Mouse (Mus musculus) CH12.LX (cell line): ENCODE data around the gene Cdh24. TPM values are rescaled to one million over a fixed set of nuclear protein-coding genes. Genes with fewer than 3 reads are reported as not detected.

Experiments
- DNase-seq: peaks from one replicate; pipeline ENCODE4 v3.0.0-alpha.2; 2013; ENCODE audit errors: extremely low read depth
- H3K27ac ChIP-seq: 2 replicates; pipeline ENCODE4 v1.5.1; 2012; ENCODE audit warnings: low read depth, mild to moderate bottlenecking, control low read depth, moderate library complexity; ENCODE audit not compliant: insufficient read depth
- H3K27me3 ChIP-seq: replicated peaks from 2 replicates; pipeline ENCODE3; 2012; ENCODE audit warnings: inconsistent platforms
- H3K36me3 ChIP-seq, 2 experiments: replicated peaks in 1 of 2; 2 replicates each; pipeline versions ENCODE3 to v1.6.1; 2012; ENCODE audit warnings: inconsistent platforms in 1 of 2, low read length in 1 of 2, mild to moderate bottlenecking in 1 of 2, mixed read lengths in 1 of 2, moderate library complexity in 1 of 2; ENCODE audit not compliant: control insufficient read depth in 1 of 2, insufficient read depth in 1 of 2
- H3K4me1 ChIP-seq, 2 experiments: 2 replicates each; pipeline ENCODE4 v1.6.1; 2012; ENCODE audit warnings: inconsistent platforms in 1 of 2, moderate library complexity in 1 of 2; ENCODE audit not compliant: insufficient read depth in 2 of 2, control insufficient read depth in 1 of 2
- H3K4me2 ChIP-seq: 2 replicates; pipeline ENCODE4 v1.6.1; 2012; ENCODE audit warnings: low read depth, mild to moderate bottlenecking, control low read depth; ENCODE audit not compliant: poor library complexity, insufficient read depth, severe bottlenecking
- H3K4me3 ChIP-seq, 3 experiments: fragments of 150-350 bp in 1 of 3; sonication (generic) in 1 of 3; replicated peaks in 1 of 3; 2 replicates each; pipeline versions ENCODE3 to v1.5.1; 2011 to 2012; ENCODE audit warnings: low read depth in 2 of 3, low read length in 2 of 3, mild to moderate bottlenecking in 2 of 3, moderate library complexity in 2 of 3, control low read depth in 1 of 3, improper control_type of control experiment in 1 of 3, inconsistent platforms in 1 of 3, mixed read lengths in 1 of 3; ENCODE audit not compliant: poor library complexity in 1 of 3
- H3K79me2 ChIP-seq: replicated peaks from 2 replicates; pipeline ENCODE4 v1.6.1; 2012; ENCODE audit warnings: mild to moderate bottlenecking, moderate library complexity; ENCODE audit not compliant: control insufficient read depth, poor library complexity, insufficient read depth, severe bottlenecking; ENCODE audit errors: extremely low read depth
- H3K9ac ChIP-seq: 2 replicates; pipeline ENCODE4 v1.6.1; 2012; ENCODE audit warnings: low read depth, mild to moderate bottlenecking, control low read depth, moderate library complexity; ENCODE audit not compliant: insufficient read depth
- H3K9me3 ChIP-seq: replicated peaks from 2 replicates; pipeline ENCODE3; 2012; ENCODE audit warnings: low read length, inconsistent platforms, mixed read lengths
- CTCF ChIP-seq, 2 experiments: IDR thresholded peaks in 1 of 2; conservative IDR thresholded peaks in 1 of 2; 2 replicates each; pipeline ENCODE4 v1.5.1; 2011 to 2012; ENCODE audit warnings: low read depth in 2 of 2, low read length in 2 of 2, improper control_type of control experiment in 1 of 2, inconsistent platforms in 1 of 2, mild to moderate bottlenecking in 1 of 2, moderate library complexity in 1 of 2
- E2F4 ChIP-seq: IDR thresholded peaks from 2 replicates; pipeline ENCODE4 v1.6.1; 2011; ENCODE audit warnings: low read depth, low read length, improper control_type of control experiment; ENCODE audit not compliant: insufficient replicate concordance
- ETS1 ChIP-seq: conservative IDR thresholded peaks from 2 replicates; pipeline ENCODE4 v1.6.1; 2012; ENCODE audit warnings: low read depth, mild to moderate bottlenecking, inconsistent platforms, low read length, improper control_type of control experiment, moderate library complexity
- GABPA ChIP-seq: IDR thresholded peaks from 2 replicates; pipeline ENCODE4 v1.6.1; 2012; ENCODE audit warnings: low read depth, low read length, improper control_type of control experiment, inconsistent platforms; ENCODE audit not compliant: insufficient replicate concordance
- IRF4 ChIP-seq: IDR thresholded peaks from 2 replicates; pipeline ENCODE4 v1.6.1; 2014; ENCODE audit warnings: low read depth, mild to moderate bottlenecking, inconsistent platforms, low read length, improper control_type of control experiment
- MAX ChIP-seq: IDR thresholded peaks from 2 replicates; pipeline ENCODE4 v1.6.1; 2011; ENCODE audit warnings: low read length, improper control_type of control experiment
- MEF2A ChIP-seq: IDR thresholded peaks from 2 replicates; pipeline ENCODE4 v1.6.1; 2014; ENCODE audit warnings: low read depth, mild to moderate bottlenecking, inconsistent platforms, low read length, improper control_type of control experiment, borderline replicate concordance
- MXI1 ChIP-seq: IDR thresholded peaks from 2 replicates; pipeline ENCODE4 v1.6.1; 2011; ENCODE audit warnings: mild to moderate bottlenecking, low read depth, low read length, improper control_type of control experiment
- NELFE ChIP-seq: IDR thresholded peaks from 2 replicates; pipeline ENCODE4 v1.6.1; 2011; ENCODE audit warnings: low read depth, low read length, improper control_type of control experiment
- RCOR1 ChIP-seq: conservative IDR thresholded peaks from 2 replicates; pipeline ENCODE4 v1.6.1; 2012; ENCODE audit warnings: low read depth, mild to moderate bottlenecking, inconsistent platforms, low read length, improper control_type of control experiment
- ZMIZ1 ChIP-seq: IDR thresholded peaks from 2 replicates; pipeline ENCODE4 v1.6.1; 2012; ENCODE audit warnings: low read depth, mild to moderate bottlenecking, inconsistent platforms, low read length, improper control_type of control experiment
- ZNF384 ChIP-seq: IDR thresholded peaks from 2 replicates; pipeline ENCODE4 v1.6.1; 2012; ENCODE audit warnings: low read depth, low read length, improper control_type of control experiment, inconsistent platforms
- dilution Hi-C: fragments of 300-500 bp; cut with MboI; formaldehyde crosslinking; loops from 2 replicates; pipeline ENCODE4 v1.14.3; 2020; ENCODE audit warnings: low sequenced_read_pairs; ENCODE audit not compliant: extremely low pct_unique_long_range_greater_than_20kb, extremely low pct_ligation_motif_present
- in situ Hi-C: fragments of 300-500 bp; cut with MboI; formaldehyde crosslinking; loops from 3 replicates; pipeline ENCODE4 v1.14.3; 2019; ENCODE audit warnings: low sequenced_read_pairs, low pct_ligation_motif_present, low pct_unique_long_range_greater_than_20kb, mixed read lengths
- polyA plus RNA-seq: library from polyadenylated mRNA; unstranded; fragments of >175 nt; gene quantifications from 2 replicates; pipeline ENCODE4 v1.2.1, GENCODE M21; 2012; ENCODE audit warnings: low read depth; ENCODE audit not compliant: insufficient read length
- total RNA-seq, 2 experiments: library from RNA; depleted of rRNA; stranded (reverse); fragments of 300-350 nt in 1 of 2; fragments of >200 nt in 1 of 2; gene quantifications; 2 replicates each; pipeline ENCODE4 v1.2.3; 2012 to 2014

Cdh24 gene
- total and polyA plus RNA-seq, 3 experiments: 1.0 to 4.9 (median 1.6) TPM

DNA sequence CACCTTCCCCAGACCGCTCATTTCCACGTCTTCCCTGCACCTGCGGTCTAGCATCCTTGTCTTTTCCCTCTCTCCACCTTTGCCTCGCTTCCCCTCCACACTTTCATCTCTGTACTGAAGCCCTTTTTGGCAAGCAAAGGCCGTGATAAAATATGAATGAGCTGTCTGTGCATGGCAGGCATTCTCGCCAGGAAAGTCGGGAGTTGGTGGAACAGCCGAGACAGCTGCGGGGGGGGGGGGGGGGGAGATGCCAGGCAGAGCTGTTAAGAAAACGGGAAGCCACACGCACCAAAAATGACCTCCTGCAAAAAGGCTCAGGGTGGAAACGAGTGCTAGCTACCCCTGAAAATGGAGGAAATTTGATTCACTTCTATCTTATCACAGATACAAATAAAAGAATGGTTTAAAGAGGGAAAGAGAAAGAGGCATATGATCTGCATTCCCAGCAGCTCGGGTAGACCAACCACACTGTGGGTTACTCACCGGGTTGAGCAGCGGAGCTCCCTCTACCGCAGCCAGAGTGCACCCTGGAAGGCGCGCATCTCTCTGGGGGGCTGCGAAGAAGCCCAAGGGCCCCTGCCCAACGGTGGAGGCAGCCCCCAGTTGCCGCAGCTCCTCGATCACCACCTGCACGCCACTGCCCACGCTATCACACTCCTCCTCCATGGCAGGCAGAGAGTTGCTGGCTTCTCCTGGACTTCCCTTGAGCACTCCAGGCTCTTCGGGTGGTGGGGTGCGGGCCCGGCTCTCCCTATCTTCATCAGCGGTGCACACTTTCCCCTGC, 46.3 kb downstream of the Cdh24 start:
- H3K79me2 ChIP-seq: no peaks in the 10 kb centered on the region
- no peaks in the 10 kb centered on the region for H3K4me1 ChIP-seq
- TF ChIP-seq MAX: no peak
- no peak for TF ChIP-seq RCOR1
- TF ChIP-seq ZNF384: no peak
- H3K4me2 ChIP-seq: no peak overlapping the region
- peaks cover 0 to 14% of the 10 kb centered on the region in 2 experiments for H3K36me3 ChIP-seq
- in situ Hi-C loops (loop anchor here (5.0 kb wide), 1 partner anchor 42 kb away; no protein-coding TSS in a partner anchor), dilution Hi-C loops (no loop called here)
- no peak overlapping the region for H3K9ac ChIP-seq
- H3K27ac ChIP-seq: no peak overlapping the region
- DNase-seq: no peak
- no peaks in the 10 kb centered on the region for H3K27me3 ChIP-seq
- H3K9me3 ChIP-seq: peaks cover 6% of the 10 kb centered on the region
- no peak overlapping the region for H3K4me3 ChIP-seq

DNA sequence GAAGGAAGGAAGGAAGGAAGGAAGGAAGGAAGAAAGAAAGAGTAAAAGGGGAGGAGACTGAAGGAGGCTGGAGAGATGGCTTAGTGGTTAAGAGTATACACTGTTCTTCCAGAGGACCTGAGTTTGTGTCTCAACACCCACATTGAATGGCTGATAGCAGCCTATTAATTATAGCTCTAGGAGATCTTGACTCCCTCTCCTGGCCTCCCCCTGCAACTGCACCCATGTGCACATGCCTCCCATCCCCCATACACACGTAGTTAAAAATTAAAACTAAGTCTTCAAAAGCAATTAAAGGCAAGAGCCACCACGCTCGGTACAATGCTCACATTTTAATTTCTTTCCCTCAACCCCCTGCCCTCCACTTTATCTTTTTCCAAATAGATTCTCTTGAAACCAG, 47.1 kb downstream of the Cdh24 start:
- dilution Hi-C loops (no loop called here), in situ Hi-C loops (loop anchor here (5.0 kb wide), 1 partner anchor 43 kb away; no protein-coding TSS in a partner anchor)

DNA sequence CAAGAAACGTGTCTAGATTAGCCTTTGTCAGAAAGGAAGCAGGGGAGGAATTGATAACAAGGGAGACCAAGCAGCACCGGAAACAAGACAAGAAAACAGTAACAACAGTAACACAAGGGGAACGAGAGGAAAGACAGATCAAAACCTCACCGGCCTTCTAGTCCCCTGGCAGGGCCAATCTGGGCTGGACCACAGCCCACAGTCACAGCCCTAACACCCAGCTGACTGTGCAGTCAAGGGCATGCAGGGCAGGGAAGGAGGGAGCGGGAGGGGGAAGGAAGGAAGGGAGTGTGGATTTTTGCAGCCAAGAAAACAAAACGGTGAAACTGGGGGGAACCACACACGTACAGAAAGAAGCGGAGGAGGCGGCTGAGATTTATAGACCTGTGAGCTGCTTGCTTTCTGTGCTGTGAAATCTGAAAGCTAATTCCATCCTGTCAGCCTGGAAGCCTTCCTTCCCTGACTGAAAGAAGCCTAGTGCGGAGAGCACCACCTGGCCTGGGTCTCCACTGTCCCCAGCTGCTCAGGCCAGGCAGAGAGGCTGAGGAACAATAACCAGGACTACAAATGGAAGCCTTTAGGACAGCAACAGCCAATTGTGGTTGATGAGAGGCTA, 48.7 kb downstream of the Cdh24 start:
- Histone ChIP-seq H3K4me2 (no peak overlapping the region), H3K27ac (no peak overlapping the region), H3K9me3 (peaks cover 6% of the 10 kb centered on the region), H3K79me2 (no peaks in the 10 kb centered on the region), H3K4me1 (no peaks in the 10 kb centered on the region), H3K36me3 (peaks cover 0 to 14% of the 10 kb centered on the region in 2 experiments), H3K27me3 (no peaks in the 10 kb centered on the region), H3K9ac (no peak overlapping the region), H3K4me3 (no peak overlapping the region)
- no peak for DNase-seq
- dilution Hi-C loops (no loop called here), in situ Hi-C loops (loop anchor here (5.0 kb wide), 1 partner anchor 45 kb away; no protein-coding TSS in a partner anchor)
- no peak for TF ChIP-seq E2F4
- no peak for TF ChIP-seq ETS1
- no peak for TF ChIP-seq MEF2A
- TF ChIP-seq MXI1: no peak
- TF ChIP-seq ZMIZ1: no peak
- TF ChIP-seq IRF4: no peak
- TF ChIP-seq NELFE: no peak
- no peak for TF ChIP-seq GABPA

More for the DNA sequence above, 47.1 kb downstream of the Cdh24 start:
- Histone ChIP-seq H3K4me3 (no peak overlapping the region), H3K9ac (no peak overlapping the region), H3K9me3 (peaks cover 6% of the 10 kb centered on the region), H3K4me1 (no peaks in the 10 kb centered on the region), H3K27me3 (no peaks in the 10 kb centered on the region), H3K4me2 (no peak overlapping the region), H3K36me3 (peaks cover 0 to 14% of the 10 kb centered on the region in 2 experiments), H3K79me2 (no peaks in the 10 kb centered on the region), H3K27ac (no peak overlapping the region)
- DNase-seq: no peak
- peak; percentile 22 to 32; a peak in 2 of 4 replicates for TF ChIP-seq CTCF (conservative IDR thresholded peaks at IDR 0.05 in 1 of 2, IDR thresholded peaks at IDR 0.05 in 1 of 2; ENCODE audit: low read depth in 2 of 2, low read length in 2 of 2)
- TF ChIP-seq ZNF384: no peak
